Mouse (Mus musculus) heart, postnatal 0 days (tissue): ENCODE data around the gene Kcnd3.

Source experiments
- CTCF ChIP-seq: IDR thresholded peaks from 2 replicates; pipeline ENCODE4 v1.5.1; 2016; ENCODE audit warnings: antibody characterized with exemption, control low read depth, low read depth
- EP300 ChIP-seq: IDR thresholded peaks from 2 replicates; pipeline ENCODE4 v1.6.1; 2016; ENCODE audit warnings: antibody characterized with exemption, low read depth

GRCm38 (mm10) chr3:105418441-105418840 is 33.7 kb upstream of the Kcnd3 start:
- TF ChIP-seq CTCF (no peak), EP300 (no peak)
